Mouse (Mus musculus): ENCODE data around the gene Gfra1. TPM values are rescaled to one million over a fixed set of nuclear protein-coding genes. Genes with fewer than 3 reads are reported as not detected.

Gfra1 gene
- polyA plus RNA-seq, 1 experiment from 2014 or later: 7.4 TPM

DNA sequence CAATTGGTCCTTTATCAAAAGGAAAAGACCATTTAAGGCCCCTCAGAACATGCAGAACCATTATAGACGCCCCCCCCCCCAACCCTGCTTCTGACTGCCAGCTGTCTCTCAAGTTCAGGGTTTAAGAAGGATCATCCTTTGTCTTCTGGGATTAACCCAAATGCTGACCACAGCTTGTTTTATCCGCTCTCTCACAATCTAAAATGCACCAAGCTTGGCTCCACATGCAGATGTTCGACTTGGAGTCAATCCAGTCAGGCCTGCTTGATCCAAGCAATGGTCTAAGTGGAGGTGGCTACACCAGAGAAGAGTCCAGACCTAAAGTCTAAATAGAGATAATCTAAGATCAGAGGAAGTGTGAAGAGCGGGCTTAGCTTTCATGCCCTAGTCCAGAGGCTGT lies 114.4 kb downstream of the Gfra1 start:
- Histone ChIP-seq H3K4me2 (ENCODE audit: low read depth, low read length) (no peak overlapping the region), H3K9ac (ENCODE audit: low read depth, low read length) (no peak overlapping the region), H3K9me3 (replicated peaks; ENCODE audit: control insufficient read depth, low read length) (no peaks in the 10 kb centered on the region), H3K27ac (ENCODE audit: low read length) (no peak overlapping the region), H3K4me1 (ENCODE audit: control insufficient read depth, low read depth, low read length) (no peaks in the 10 kb centered on the region), H3K27me3 (ENCODE audit: control insufficient read depth, insufficient read depth, low read depth, low read length) (no peaks in the 10 kb centered on the region), H3K4me3 (ENCODE audit: low read depth, low read length) (no peak overlapping the region), H3K36me3 (ENCODE audit: control insufficient read depth, insufficient read depth) (no peaks in the 10 kb centered on the region)
- ATAC-seq (ENCODE audit: low read depth): no peak
- 51% methylated on average over 4 of the region's 4 CpGs for WGBS (ENCODE audit: insufficient replicate concordance)

DNA sequence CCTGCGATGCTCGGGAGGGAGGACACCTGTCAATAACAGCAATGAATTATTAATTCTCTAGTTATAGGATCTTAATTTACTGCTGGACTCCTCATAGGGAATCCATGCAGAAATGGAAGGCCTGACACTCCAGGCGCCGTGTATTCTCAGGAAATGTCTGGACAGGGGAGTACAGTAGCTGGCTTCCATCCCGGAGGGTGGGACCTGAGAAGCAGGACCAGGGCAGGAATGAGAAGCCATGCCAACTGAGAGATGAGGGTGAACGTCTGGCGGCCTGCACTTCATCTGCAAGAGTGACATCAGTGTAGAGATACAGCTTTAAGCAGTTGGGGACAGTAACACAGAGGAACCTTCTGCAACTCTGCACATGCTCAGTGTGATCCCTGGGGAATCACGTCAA lies 115.5 kb downstream of the Gfra1 start:
- Histone ChIP-seq H3K4me3 (ENCODE audit: low read depth, low read length) (no peak overlapping the region), H3K27me3 (ENCODE audit: control insufficient read depth, insufficient read depth, low read depth, low read length) (no peaks in the 10 kb centered on the region), H3K27ac (ENCODE audit: low read length) (no peak overlapping the region), H3K9ac (ENCODE audit: low read depth, low read length) (no peak overlapping the region), H3K9me3 (replicated peaks; ENCODE audit: control insufficient read depth, low read length) (no peaks in the 10 kb centered on the region), H3K4me2 (ENCODE audit: low read depth, low read length) (no peak overlapping the region), H3K36me3 (ENCODE audit: control insufficient read depth, insufficient read depth) (no peaks in the 10 kb centered on the region), H3K4me1 (ENCODE audit: control insufficient read depth, low read depth, low read length) (no peaks in the 10 kb centered on the region)
- 66% methylated on average over 8 of the region's 8 CpGs for WGBS (ENCODE audit: insufficient replicate concordance)
- no peak for ATAC-seq (ENCODE audit: low read depth)

DNA sequence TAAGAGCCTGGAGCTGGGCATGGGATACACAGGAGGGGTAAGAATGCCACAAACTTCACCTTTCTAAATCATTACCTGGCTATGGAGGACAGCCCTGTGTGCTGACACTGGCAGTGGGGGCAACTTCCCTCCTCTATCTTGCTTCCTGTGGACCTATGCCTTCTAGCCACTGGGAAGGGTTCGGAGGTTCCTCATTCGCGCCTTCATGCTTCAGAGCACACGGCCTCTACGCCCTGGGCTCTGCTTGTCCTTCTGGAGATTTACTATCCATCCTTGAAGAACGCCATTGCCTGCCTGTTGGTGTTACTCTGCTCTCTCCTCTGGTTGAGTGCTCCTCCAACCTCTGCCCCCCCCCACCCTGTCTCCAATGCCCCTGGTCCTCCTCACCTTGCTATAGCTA lies 118.9 kb downstream of the Gfra1 start:
- H3K27me3 ChIP-seq (ENCODE audit: control insufficient read depth, insufficient read depth, low read depth, low read length): no peaks in the 10 kb centered on the region
- H3K36me3 ChIP-seq (ENCODE audit: control insufficient read depth, insufficient read depth): no peaks in the 10 kb centered on the region
- H3K4me1 ChIP-seq (ENCODE audit: control insufficient read depth, low read depth, low read length): no peaks in the 10 kb centered on the region
- H3K4me3 ChIP-seq (ENCODE audit: low read depth, low read length): no peak overlapping the region
- no peak overlapping the region for H3K4me2 ChIP-seq (ENCODE audit: low read depth, low read length)
- ATAC-seq (ENCODE audit: low read depth): no peak
- H3K9me3 ChIP-seq (replicated peaks; ENCODE audit: control insufficient read depth, low read length): no peaks in the 10 kb centered on the region
- H3K27ac ChIP-seq (ENCODE audit: low read length): no peak overlapping the region
- 38% methylated on average over 6 of the region's 6 CpGs for whole genome bisulfite sequencing (ENCODE audit: insufficient replicate concordance)
- no peak overlapping the region for H3K9ac ChIP-seq (ENCODE audit: low read depth, low read length)

DNA sequence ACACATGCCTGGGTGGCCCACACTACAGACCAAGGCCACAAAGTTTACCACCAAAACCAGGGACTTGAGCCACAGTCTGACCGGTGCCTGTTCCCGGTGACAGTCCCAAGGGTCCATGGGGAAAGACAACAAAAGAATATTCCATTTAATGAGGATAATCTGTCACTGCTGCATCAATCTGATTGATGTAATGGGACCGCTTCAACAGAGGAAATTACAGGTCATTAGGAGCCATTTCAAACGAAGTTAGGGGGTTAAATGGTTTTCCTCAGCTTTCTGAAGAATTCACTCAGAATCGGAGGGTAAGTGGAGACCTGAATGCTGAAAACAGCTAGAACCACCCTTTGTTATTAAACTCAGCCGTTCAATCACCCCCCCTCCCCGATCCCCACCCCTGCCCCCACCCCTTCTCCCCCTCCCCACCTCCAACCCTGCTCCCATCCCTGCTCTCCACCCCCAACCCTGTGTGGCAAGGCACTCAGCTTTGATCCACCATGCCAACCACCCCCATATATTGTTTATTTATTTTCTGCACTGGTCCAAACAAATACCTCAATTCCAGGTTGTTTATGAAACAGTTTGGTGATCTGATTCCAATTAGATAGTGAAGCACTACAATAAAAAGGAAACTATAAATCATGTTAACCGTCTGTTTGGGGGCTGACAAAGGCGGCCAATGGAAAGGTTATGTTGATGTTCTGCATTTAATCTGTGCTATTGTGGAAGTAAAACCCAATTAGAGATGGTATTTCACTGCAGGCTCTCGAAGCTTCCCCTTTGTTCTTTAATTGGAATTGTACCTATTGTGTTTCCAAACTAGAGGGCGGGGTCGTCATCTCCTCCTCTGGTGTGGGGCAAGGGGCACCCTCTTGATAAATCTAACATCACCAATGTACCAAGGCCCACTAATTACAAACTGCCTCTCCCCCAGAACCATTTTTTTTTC lies 119.9 kb downstream of the Gfra1 start:
- no peak for ATAC-seq (ENCODE audit: low read depth)
- Histone ChIP-seq H3K9me3 (replicated peaks; ENCODE audit: control insufficient read depth, low read length) (no peaks in the 10 kb centered on the region), H3K27me3 (ENCODE audit: control insufficient read depth, insufficient read depth, low read depth, low read length) (no peaks in the 10 kb centered on the region), H3K4me3 (ENCODE audit: low read depth, low read length) (no peak overlapping the region), H3K36me3 (ENCODE audit: control insufficient read depth, insufficient read depth) (no peaks in the 10 kb centered on the region), H3K27ac (ENCODE audit: low read length) (no peak overlapping the region), H3K4me1 (ENCODE audit: control insufficient read depth, low read depth, low read length) (no peaks in the 10 kb centered on the region), H3K4me2 (ENCODE audit: low read depth, low read length) (no peak overlapping the region), H3K9ac (ENCODE audit: low read depth, low read length) (no peak overlapping the region)
- WGBS (ENCODE audit: insufficient replicate concordance): 51% methylated on average over 12 of the region's 12 CpGs

DNA sequence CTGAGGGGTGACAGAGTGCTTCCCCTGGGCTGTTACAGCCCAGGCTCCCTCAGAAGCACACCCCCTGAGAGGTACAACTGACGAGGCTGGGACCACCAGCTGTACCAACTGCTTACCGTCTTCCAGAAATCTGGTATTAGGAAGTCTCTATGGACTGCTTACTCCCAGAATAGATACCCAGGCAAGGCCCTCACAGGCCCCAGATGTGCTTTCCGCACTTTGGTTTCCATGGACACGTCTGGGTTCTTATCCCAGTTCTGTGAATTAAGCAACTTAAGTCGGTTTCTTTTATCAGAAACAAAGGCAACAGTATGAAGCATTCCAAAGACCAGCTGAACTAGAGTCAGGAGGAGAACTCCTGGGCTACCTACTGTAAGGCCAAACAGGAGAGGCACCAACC lies 126.4 kb downstream of the Gfra1 start:
- Histone ChIP-seq H3K9me3 (replicated peaks; ENCODE audit: control insufficient read depth, low read length) (no peaks in the 10 kb centered on the region), H3K4me3 (ENCODE audit: low read depth, low read length) (no peak overlapping the region), H3K9ac (ENCODE audit: low read depth, low read length) (no peak overlapping the region), H3K4me1 (ENCODE audit: control insufficient read depth, low read depth, low read length) (no peaks in the 10 kb centered on the region), H3K4me2 (ENCODE audit: low read depth, low read length) (no peak overlapping the region), H3K36me3 (ENCODE audit: control insufficient read depth, insufficient read depth) (no peaks in the 10 kb centered on the region), H3K27me3 (ENCODE audit: control insufficient read depth, insufficient read depth, low read depth, low read length) (no peaks in the 10 kb centered on the region), H3K27ac (ENCODE audit: low read length) (no peak overlapping the region)
- 53% methylated on average over 5 of the region's 5 CpGs for WGBS (ENCODE audit: insufficient replicate concordance)
- ATAC-seq (ENCODE audit: low read depth): no peak

DNA sequence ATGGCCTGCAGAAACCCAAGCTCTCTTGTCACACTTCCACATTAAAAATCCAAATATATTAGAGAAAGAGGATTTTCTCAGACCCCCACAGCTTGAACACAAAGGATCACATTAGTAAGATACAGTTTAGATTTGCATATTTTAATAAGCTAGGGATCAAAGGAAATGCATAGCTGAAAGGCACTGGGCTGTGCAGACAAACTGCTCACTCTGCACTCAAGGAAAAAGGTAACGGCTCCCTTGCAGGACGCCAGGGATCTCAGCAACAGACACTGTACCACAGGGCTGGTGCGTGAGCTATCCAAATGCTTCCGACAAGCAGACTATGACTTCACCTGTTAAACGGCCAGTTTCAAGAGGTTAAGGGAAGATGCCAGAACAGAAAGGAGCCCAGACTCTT lies 127.7 kb downstream of the Gfra1 start:
- Histone ChIP-seq H3K4me1 (ENCODE audit: control insufficient read depth, low read depth, low read length) (no peaks in the 10 kb centered on the region), H3K27me3 (ENCODE audit: control insufficient read depth, insufficient read depth, low read depth, low read length) (no peaks in the 10 kb centered on the region), H3K4me2 (ENCODE audit: low read depth, low read length) (no peak overlapping the region), H3K36me3 (ENCODE audit: control insufficient read depth, insufficient read depth) (no peaks in the 10 kb centered on the region), H3K27ac (ENCODE audit: low read length) (no peak overlapping the region), H3K4me3 (ENCODE audit: low read depth, low read length) (no peak overlapping the region), H3K9ac (ENCODE audit: low read depth, low read length) (no peak overlapping the region), H3K9me3 (replicated peaks; ENCODE audit: control insufficient read depth, low read length) (no peaks in the 10 kb centered on the region)
- WGBS (ENCODE audit: insufficient replicate concordance): 66% methylated on average over 5 of the region's 5 CpGs
- ATAC-seq (ENCODE audit: low read depth): no peak

- H3K36me3 ChIP-seq (ENCODE audit: control insufficient read depth, insufficient read depth): no peaks in the 10 kb centered on the region
- H3K4me2 ChIP-seq (ENCODE audit: low read depth, low read length): no peak overlapping the region
- no peaks in the 10 kb centered on the region for H3K27me3 ChIP-seq (ENCODE audit: control insufficient read depth, insufficient read depth, low read depth, low read length)
- 62% methylated on average over 5 of the region's 5 CpGs for WGBS (ENCODE audit: insufficient replicate concordance)
- no peak overlapping the region for H3K27ac ChIP-seq (ENCODE audit: low read length)
- peaks cover 6% of the 10 kb centered on the region; the same call in 1 of the 2 replicates for H3K9me3 ChIP-seq (replicated peaks; ENCODE audit: control insufficient read depth, low read length)
- no peak overlapping the region for H3K4me3 ChIP-seq (ENCODE audit: low read depth, low read length)
- no peaks in the 10 kb centered on the region for H3K4me1 ChIP-seq (ENCODE audit: control insufficient read depth, low read depth, low read length)
- no peak overlapping the region for H3K9ac ChIP-seq (ENCODE audit: low read depth, low read length)
- ATAC-seq (ENCODE audit: low read depth): no peak
These were observed 139.2 kb downstream of the Gfra1 start for GRCm38 (mm10) chr19:58316474-58316873.

DNA sequence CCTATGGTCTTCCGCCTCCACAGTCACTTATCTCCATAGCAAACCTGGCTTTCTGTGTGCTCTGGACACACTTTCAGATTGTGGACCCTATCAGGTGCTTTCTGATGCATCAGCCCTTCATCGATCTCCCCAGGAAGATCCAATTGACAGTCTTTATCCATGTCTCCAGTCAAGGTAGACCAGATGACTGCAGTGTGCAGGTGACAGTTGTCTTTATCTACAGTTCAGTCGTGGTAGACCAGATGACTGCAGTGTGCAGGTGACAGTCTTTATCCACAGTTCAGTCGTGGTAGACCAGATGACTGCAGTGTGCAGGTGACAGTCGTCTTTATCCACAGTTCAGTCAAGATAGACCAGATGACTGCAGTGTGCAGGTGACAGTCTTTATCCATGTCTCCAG lies 140.0 kb downstream of the Gfra1 start:
- Histone ChIP-seq H3K9me3 (replicated peaks; ENCODE audit: control insufficient read depth, low read length) (peaks cover 6% of the 10 kb centered on the region; the same call in 1 of the 2 replicates), H3K4me3 (ENCODE audit: low read depth, low read length) (no peak overlapping the region), H3K4me2 (ENCODE audit: low read depth, low read length) (no peak overlapping the region), H3K4me1 (ENCODE audit: control insufficient read depth, low read depth, low read length) (no peaks in the 10 kb centered on the region), H3K9ac (ENCODE audit: low read depth, low read length) (no peak overlapping the region), H3K27ac (ENCODE audit: low read length) (no peak overlapping the region), H3K36me3 (ENCODE audit: control insufficient read depth, insufficient read depth) (no peaks in the 10 kb centered on the region), H3K27me3 (ENCODE audit: control insufficient read depth, insufficient read depth, low read depth, low read length) (no peaks in the 10 kb centered on the region)
- WGBS (ENCODE audit: insufficient replicate concordance): 65% methylated on average over 5 of the region's 5 CpGs
- ATAC-seq (ENCODE audit: low read depth): no peak

- Histone ChIP-seq H3K9ac (ENCODE audit: low read depth, low read length) (no peak overlapping the region), H3K4me1 (ENCODE audit: control insufficient read depth, low read depth, low read length) (no peaks in the 10 kb centered on the region), H3K27ac (ENCODE audit: low read length) (no peak overlapping the region), H3K36me3 (ENCODE audit: control insufficient read depth, insufficient read depth) (no peaks in the 10 kb centered on the region), H3K4me3 (ENCODE audit: low read depth, low read length) (no peak overlapping the region), H3K4me2 (ENCODE audit: low read depth, low read length) (no peak overlapping the region), H3K27me3 (ENCODE audit: control insufficient read depth, insufficient read depth, low read depth, low read length) (no peaks in the 10 kb centered on the region), H3K9me3 (replicated peaks; ENCODE audit: control insufficient read depth, low read length) (peaks cover 6% of the 10 kb centered on the region; the same call in 1 of the 2 replicates)
- ATAC-seq (ENCODE audit: low read depth): no peak
- WGBS (ENCODE audit: insufficient replicate concordance): 74% methylated on average over 5 of the region's 5 CpGs
These were observed 141.1 kb downstream of the Gfra1 start for GRCm38 (mm10) chr19:58314631-58315030.
